Mouse (Mus musculus) C2C12 (cell line): ENCODE results near the gene Ttpal.

Experiments
- CTCF ChIP-seq: IDR thresholded peaks from one replicate; pipeline ENCODE4 v1.5.1; 2011; ENCODE audit not compliant: control insufficient read depth, insufficient read depth, insufficient read length
- FOSL1 ChIP-seq: IDR thresholded peaks from one replicate; pipeline ENCODE4 v1.8.0; 2011; ENCODE audit warnings: mild to moderate bottlenecking, low read length; ENCODE audit not compliant: poor library complexity, insufficient read depth, severe bottlenecking
- MAX ChIP-seq: IDR thresholded peaks from one replicate; pipeline ENCODE4 v1.6.1; 2011; ENCODE audit warnings: mild to moderate bottlenecking, control low read depth

DNA sequence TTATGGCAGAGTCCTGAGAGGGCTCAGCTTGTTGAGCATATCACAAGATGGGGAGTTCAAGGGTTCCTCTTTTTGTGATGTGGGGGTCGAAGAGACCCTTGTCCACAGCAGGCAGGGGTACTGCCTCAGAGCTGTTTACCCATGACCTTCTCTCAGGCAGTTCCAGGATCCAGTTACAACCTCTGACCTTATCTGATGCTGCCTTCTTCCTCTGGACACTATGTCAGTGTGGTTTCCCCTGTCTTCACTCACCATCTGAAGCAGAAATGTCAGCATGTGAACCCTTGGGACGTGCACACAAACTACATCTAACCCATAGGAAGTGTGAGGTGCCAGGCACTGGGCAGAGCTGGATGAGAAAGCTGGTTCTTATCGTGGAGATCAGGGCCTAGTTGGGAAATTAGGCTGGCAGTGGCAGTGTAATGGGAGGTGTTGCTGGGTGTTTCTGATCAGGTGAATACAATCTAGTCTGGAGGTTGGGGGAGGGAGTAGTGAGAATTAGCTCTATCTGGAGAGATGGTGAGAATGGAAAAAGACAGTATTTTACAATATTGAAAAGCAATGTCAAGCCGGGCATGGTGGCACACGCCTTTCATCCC, 58.1 kb downstream of the Ttpal start:
- TF ChIP-seq CTCF (no peak), FOSL1 (no peak), MAX (no peak)
